15 mouse cellular contexts compared by ENCODE assay signal in genomic region chr2:76563862-76564261, GRCm38 (mm10).
DNase-seq lines count a peak whose midpoint lies in the region; ATAC-seq and TF ChIP-seq lines count a peak whose summit lies in the region.
"Had no signal": no experiment of that assay in that cellular context is flagged by ENCODE, and none has a peak within 500 bp of the region (broad histone marks: within the 10 kb centered on the region; RNA-seq: fewer than 3 reads in every experiment).

No protein-coding gene starts in this region.

- H3K27ac ChIP-seq in lung, postnatal 0 days (ENCODE audit: low read length): no peak overlapping the region
- H3K27ac ChIP-seq in intestine, embryonic 16.5 days (ENCODE audit: low read length): no peak overlapping the region
- peak overlapping the region; percentile 64; the same call in 1 of the 2 replicates for H3K27ac ChIP-seq in kidney, postnatal 0 days
- 0 out of 2 replicates have a peak overlapping the region, but pooled peaks have one; percentile 19 for H3K27ac ChIP-seq in stomach, embryonic 15.5 days
- H3K27ac ChIP-seq: limb, embryonic 15.5 days had no signal

- no peak; the same call in 1 of the 2 replicates for TF ChIP-seq EP300 in lung, postnatal 0 days (IDR thresholded peaks at IDR 0.05)

- H3K4me3 ChIP-seq in lung, postnatal 0 days (ENCODE audit: low read depth, low read length): no peak overlapping the region
- no peak overlapping the region for H3K4me3 ChIP-seq in intestine, embryonic 16.5 days (ENCODE audit: low read length)
- H3K4me3 ChIP-seq in kidney, postnatal 0 days (replicated peaks; ENCODE audit: low read depth, low read length): no peak overlapping the region
- H3K4me3 ChIP-seq in stomach, embryonic 15.5 days (replicated peaks): no peak overlapping the region
- H3K4me3 ChIP-seq: limb, embryonic 15.5 days had no signal

- no peak for TF ChIP-seq CTCF in lung, postnatal 0 days (IDR thresholded peaks at IDR 0.05)
- no peak for TF ChIP-seq CTCF in kidney, postnatal 0 days (IDR thresholded peaks at IDR 0.05; ENCODE audit: low read depth)

- H3K36me3 ChIP-seq in lung, postnatal 0 days (ENCODE audit: insufficient read depth, low read length): no peaks in the 10 kb centered on the region
- no peaks in the 10 kb centered on the region for H3K36me3 ChIP-seq in intestine, embryonic 16.5 days (ENCODE audit: control insufficient read depth, insufficient read depth, low read length)
- H3K36me3 ChIP-seq in kidney, postnatal 0 days (ENCODE audit: insufficient read depth, low read length): no peaks in the 10 kb centered on the region
- H3K36me3 ChIP-seq in stomach, embryonic 15.5 days: no peaks in the 10 kb centered on the region
- H3K36me3 ChIP-seq: limb, embryonic 15.5 days had no signal

- H3K4me2 ChIP-seq in lung, postnatal 0 days (replicated peaks; ENCODE audit: low read depth, low read length): no peak overlapping the region
- no peak overlapping the region for H3K4me2 ChIP-seq in intestine, embryonic 16.5 days (ENCODE audit: low read depth, low read length)
- no peak overlapping the region for H3K4me2 ChIP-seq in kidney, postnatal 0 days (ENCODE audit: low read length)
- no peak overlapping the region for H3K4me2 ChIP-seq in stomach, embryonic 15.5 days
- H3K4me2 ChIP-seq: limb, embryonic 15.5 days had no signal

- WGBS in lung, postnatal 0 days: 44% methylated on average over 4 of the region's 4 CpGs
- 59% methylated on average over 4 of the region's 4 CpGs for WGBS in intestine, embryonic 16.5 days
- 35% methylated on average over 4 of the region's 4 CpGs for WGBS in kidney, postnatal 0 days
- WGBS in stomach, embryonic 15.5 days: 57% methylated on average over 4 of the region's 4 CpGs

- ATAC-seq in lung, postnatal 0 days: peak; percentile 57
- ATAC-seq in intestine, embryonic 16.5 days: peak; percentile 92
- peak; percentile 89 for ATAC-seq in kidney, postnatal 0 days (replicated peaks; ENCODE audit: low FRiP score, low read depth)
- peak; percentile 89 for ATAC-seq in stomach, embryonic 15.5 days (ENCODE audit: insufficient read depth, low FRiP score, low read depth)

- H3K9ac ChIP-seq in lung, postnatal 0 days (replicated peaks; ENCODE audit: low read depth): no peak overlapping the region
- H3K9ac ChIP-seq in intestine, embryonic 16.5 days (ENCODE audit: low read depth, low read length): no peak overlapping the region
- no peak overlapping the region for H3K9ac ChIP-seq in kidney, postnatal 0 days (ENCODE audit: low read depth, low read length)
- no peak overlapping the region for H3K9ac ChIP-seq in stomach, embryonic 15.5 days
- H3K9ac ChIP-seq: limb, embryonic 15.5 days had no signal

- H3K9me3 ChIP-seq in lung, postnatal 0 days (ENCODE audit: low read length): no peaks in the 10 kb centered on the region
- H3K9me3 ChIP-seq in intestine, embryonic 16.5 days (ENCODE audit: control insufficient read depth, low read length): no peaks in the 10 kb centered on the region
- H3K9me3 ChIP-seq in kidney, postnatal 0 days (replicated peaks; ENCODE audit: low read length): no peaks in the 10 kb centered on the region
- H3K9me3 ChIP-seq in stomach, embryonic 15.5 days: no peaks in the 10 kb centered on the region
- H3K9me3 ChIP-seq: limb, embryonic 15.5 days had no signal

- intact Hi-C loops in left cerebral cortex, postnatal 25 days (cut with DNase I): no loop called here

- peak; percentile 61 for DNase-seq in lung, postnatal 0 days (ENCODE audit: low spot score)
- no peak for DNase-seq in lung, postnatal 25 days (ENCODE audit: low spot score)
- DNase-seq in kidney, postnatal 0 days (ENCODE audit: low spot score): peak; percentile 71
- DNase-seq in spleen, postnatal 36 days (ENCODE audit: low spot score in 2 of 2): no peak
- DNase-seq in spleen, adult 18-20 months: no peak
- no peak for DNase-seq in left cerebral cortex, postnatal 25 days (ENCODE audit: low spot score in 2 of 2)
- DNase-seq: adrenal gland, postnatal 25 days; B cell, adult 2 months; cerebellum, postnatal 14 days; right cerebral cortex, adult 18-20 months; thymus, adult 2 months had no signal

- no peaks in the 10 kb centered on the region for H3K27me3 ChIP-seq in lung, postnatal 0 days (replicated peaks; ENCODE audit: insufficient read depth, low read length)
- no peaks in the 10 kb centered on the region for H3K27me3 ChIP-seq in intestine, embryonic 16.5 days (replicated peaks; ENCODE audit: control insufficient read depth, insufficient read depth, low read length)
- H3K27me3 ChIP-seq in kidney, postnatal 0 days (ENCODE audit: insufficient read depth, low read length): no peaks in the 10 kb centered on the region
- H3K27me3 ChIP-seq in stomach, embryonic 15.5 days (replicated peaks): no peaks in the 10 kb centered on the region
- H3K27me3 ChIP-seq: limb, embryonic 15.5 days; megakaryocyte, embryonic 14.5 days had no signal

- no peaks in the 10 kb centered on the region for H3K4me1 ChIP-seq in lung, postnatal 0 days (ENCODE audit: insufficient read depth, low read depth, low read length)
- H3K4me1 ChIP-seq in intestine, embryonic 16.5 days (ENCODE audit: control insufficient read depth, insufficient read depth, low read length): no peaks in the 10 kb centered on the region
- H3K4me1 ChIP-seq in kidney, postnatal 0 days (replicated peaks; ENCODE audit: insufficient read depth, low read length): peaks cover 7% of the 10 kb centered on the region; the same call in 1 of the 2 replicates
- H3K4me1 ChIP-seq in stomach, embryonic 15.5 days: no peaks in the 10 kb centered on the region
- H3K4me1 ChIP-seq: limb, embryonic 15.5 days had no signal

Comparison
In these comparisons a context has a peak if more than half of its experiments do, and no peak if none do; other contexts are left out.
1. DNase-seq: peak in lung, postnatal 0 days (single experiment) and kidney, postnatal 0 days (single experiment); none in lung, postnatal 25 days (single experiment), spleen, postnatal 36 days (0 of 2), spleen, adult 18-20 months (0 of 2) and left cerebral cortex, postnatal 25 days (0 of 2).
2. H3K27ac ChIP-seq: peak in kidney, postnatal 0 days (single experiment) and stomach, embryonic 15.5 days (single experiment); none in lung, postnatal 0 days (single experiment) and intestine, embryonic 16.5 days (single experiment).
3. Peak in every context shown above with its lines, with median percentiles within 50 percentile points of each other: ATAC-seq.